Mouse (Mus musculus) intestine, embryonic 15.5 days (tissue): ENCODE data around the gene Pmpca. TPM values are rescaled to one million over a fixed set of nuclear protein-coding genes. Genes with fewer than 3 reads are reported as not detected.
"Not testable (repeated sequence)": the region's sequence is repeated elsewhere in the genome, so short reads cannot be mapped to it uniquely, and the experiment has no call there.

Experiments
- ATAC-seq: fragments of 200-750 bp; cut with Nextera tagmentation; 2 replicates; pipeline ENCODE4 v1.8.0; 2017; ENCODE audit warnings: moderate TSS enrichment, moderate library complexity
- H3K27ac ChIP-seq: fragments of 300-500 bp; sonication (generic); 2 replicates; pipeline ENCODE4 v1.5.1; 2015; ENCODE audit warnings: mild to moderate bottlenecking, inconsistent platforms
- H3K27me3 ChIP-seq: fragments of 300-500 bp; sonication (generic); replicated peaks from 2 replicates; pipeline ENCODE4 v1.6.1; 2015; ENCODE audit warnings: inconsistent platforms
- H3K36me3 ChIP-seq: fragments of 300-500 bp; sonication (generic); 2 replicates; pipeline ENCODE4 v1.6.1; 2015; ENCODE audit warnings: inconsistent platforms
- H3K4me1 ChIP-seq: fragments of 300-500 bp; sonication (generic); replicated peaks from 2 replicates; pipeline ENCODE4 v1.6.1; 2015; ENCODE audit warnings: inconsistent platforms
- H3K4me2 ChIP-seq: fragments of 300-500 bp; sonication (generic); replicated peaks from 2 replicates; pipeline ENCODE4 v1.6.1; 2015; ENCODE audit warnings: mild to moderate bottlenecking, inconsistent platforms
- H3K4me3 ChIP-seq: fragments of 300-500 bp; sonication (generic); replicated peaks from 2 replicates; pipeline ENCODE4 v1.5.1; 2015; ENCODE audit warnings: inconsistent platforms
- H3K9ac ChIP-seq: fragments of 300-500 bp; sonication (generic); 2 replicates; pipeline ENCODE4 v1.6.1; 2015; ENCODE audit warnings: inconsistent platforms
- H3K9me3 ChIP-seq: fragments of 300-500 bp; sonication (generic); 2 replicates; pipeline ENCODE4 v1.6.1; 2016; ENCODE audit warnings: inconsistent platforms
- WGBS: fragments of 180-500 bp; shearing (Covaris S2); methylation state at CpG from one replicate; pipeline ENCODE4 v1.1.7; 2015; 5-methylcytosine and 5-hydroxymethylcytosine counted together
- polyA plus RNA-seq: library from polyadenylated mRNA; unstranded; fragments of >200 nt; fragmentation: Nextera tagmentation; extraction: Ambion mirVana; gene quantifications from 2 replicates; pipeline ENCODE4 v1.2.1, GENCODE M21; 2015

The Pmpca gene
- polyA plus RNA-seq, 1 experiment from 2014 or later = 101 TPM

- Histone ChIP-seq H3K9ac (peak overlapping the region; percentile 88; the same call in 1 of the 2 replicates), H3K4me3 (peak overlapping the region; percentile 81), H3K36me3 (peaks cover 44% of the 10 kb centered on the region), H3K4me2 (peak overlapping the region; percentile 92)
- not testable (repeated sequence) for H3K27ac ChIP-seq, ATAC-seq, H3K9me3 ChIP-seq, H3K27me3 ChIP-seq, H3K4me1 ChIP-seq
- WGBS = 31% methylated on average over 6 of the region's 6 CpGs
Observed at GRCm38 (mm10) chr2:26380871-26381270, 8.3 kb upstream of the Pmpca start.

GRCm38 (mm10) chr2:26387713-26388112 lies 1.4 kb upstream of the Pmpca start:
- Histone ChIP-seq H3K4me1 (peaks cover 14% of the 10 kb centered on the region), H3K9me3 (no peaks in the 10 kb centered on the region), H3K27ac (no peak overlapping the region), H3K27me3 (no peaks in the 10 kb centered on the region), H3K9ac (peak overlapping the region; percentile 97; the same call in 1 of the 2 replicates), H3K4me2 (peak overlapping the region; percentile 95), H3K4me3 (no peak overlapping the region), H3K36me3 (peaks cover 64% of the 10 kb centered on the region)
- no peak for ATAC-seq
- 84% methylated on average over 3 of the region's 3 CpGs for WGBS

GRCm38 (mm10) chr2:26388682-26389153 lies 421 bp upstream of the Pmpca start:
- H3K27ac ChIP-seq = peak overlapping the region; percentile 81
- H3K9me3 ChIP-seq = no peaks in the 10 kb centered on the region
- H3K9ac ChIP-seq = peak overlapping the region; percentile 97
- H3K4me1 ChIP-seq = peaks cover 14% of the 10 kb centered on the region
- ATAC-seq = peak; percentile 75
- peak overlapping the region; percentile 95 for H3K4me2 ChIP-seq
- H3K4me3 ChIP-seq = peak overlapping the region; percentile 97
- H3K27me3 ChIP-seq = no peaks in the 10 kb centered on the region
- H3K36me3 ChIP-seq = peaks cover 66% of the 10 kb centered on the region
- WGBS = under 1% methylated on average over 45 of the region's 45 CpGs

GRCm38 (mm10) chr2:26390954-26391353 lies 1.8 kb downstream of the Pmpca start:
- H3K36me3 ChIP-seq = peaks cover 63% of the 10 kb centered on the region
- ATAC-seq = no peak
- H3K9ac ChIP-seq = no peak overlapping the region
- 77% methylated on average over 3 of the region's 3 CpGs for WGBS
- H3K4me2 ChIP-seq = no peak overlapping the region
- H3K27me3 ChIP-seq = no peaks in the 10 kb centered on the region
- peaks cover 14% of the 10 kb centered on the region for H3K4me1 ChIP-seq
- H3K9me3 ChIP-seq = no peaks in the 10 kb centered on the region
- no peak overlapping the region for H3K27ac ChIP-seq
- H3K4me3 ChIP-seq = no peak overlapping the region

- no peak overlapping the region for H3K27ac ChIP-seq
- H3K4me2 ChIP-seq = no peak overlapping the region
- 93% methylated on average over 6 of the region's 6 CpGs for WGBS
- H3K4me3 ChIP-seq = no peak overlapping the region
- no peaks in the 10 kb centered on the region for H3K27me3 ChIP-seq
- H3K9ac ChIP-seq = no peak overlapping the region
- ATAC-seq = no peak
- H3K36me3 ChIP-seq = peaks cover 64% of the 10 kb centered on the region
- no peaks in the 10 kb centered on the region for H3K9me3 ChIP-seq
- H3K4me1 ChIP-seq = peaks cover 14% of the 10 kb centered on the region
Observed at GRCm38 (mm10) chr2:26391617-26392016, 2.5 kb downstream of the Pmpca start.

GRCm38 (mm10) chr2:26398978-26399377 lies 9.8 kb downstream of the Pmpca start:
- Histone ChIP-seq H3K27ac (no peak overlapping the region), H3K4me3 (no peak overlapping the region), H3K36me3 (peaks cover 71% of the 10 kb centered on the region), H3K9me3 (no peaks in the 10 kb centered on the region), H3K27me3 (no peaks in the 10 kb centered on the region), H3K9ac (no peak overlapping the region), H3K4me1 (no peaks in the 10 kb centered on the region), H3K4me2 (no peak overlapping the region)
- no peak for ATAC-seq
- 89% methylated on average over 8 of the region's 8 CpGs for WGBS

- WGBS = 68% methylated on average over 5 of the region's 5 CpGs
- Histone ChIP-seq H3K27ac (no peak overlapping the region), H3K4me3 (no peak overlapping the region), H3K4me1 (no peaks in the 10 kb centered on the region), H3K36me3 (peaks cover 67% of the 10 kb centered on the region), H3K9ac (no peak overlapping the region), H3K9me3 (no peaks in the 10 kb centered on the region), H3K27me3 (no peaks in the 10 kb centered on the region), H3K4me2 (no peak overlapping the region)
- ATAC-seq = no peak
Observed at GRCm38 (mm10) chr2:26399647-26400046, 10.5 kb downstream of the Pmpca start.

GRCm38 (mm10) chr2:26400296-26400695 lies 11.2 kb downstream of the Pmpca start:
- Histone ChIP-seq H3K9ac (no peak overlapping the region), H3K27me3 (no peaks in the 10 kb centered on the region), H3K27ac (no peak overlapping the region), H3K4me3 (no peak overlapping the region), H3K4me1 (0 out of 2 replicates have a peak, but pooled peaks cover 4% of the 10 kb centered on the region), H3K4me2 (no peak overlapping the region), H3K36me3 (peaks cover 60% of the 10 kb centered on the region), H3K9me3 (no peaks in the 10 kb centered on the region)
- ATAC-seq = no peak
- 84% methylated on average over 5 of the region's 5 CpGs for WGBS

GRCm38 (mm10) chr2:26401023-26401422 lies 11.9 kb downstream of the Pmpca start:
- ATAC-seq = no peak
- Histone ChIP-seq H3K4me3 (no peak overlapping the region), H3K36me3 (peaks cover 53% of the 10 kb centered on the region), H3K9ac (no peak overlapping the region), H3K27me3 (no peaks in the 10 kb centered on the region), H3K9me3 (no peaks in the 10 kb centered on the region), H3K4me1 (peaks cover 11% of the 10 kb centered on the region; the same call in 1 of the 2 replicates), H3K4me2 (no peak overlapping the region), H3K27ac (no peak overlapping the region)
- WGBS = 91% methylated on average over 4 of the region's 4 CpGs

GRCm38 (mm10) chr2:26402265-26402664 lies 13.1 kb downstream of the Pmpca start:
- Histone ChIP-seq H3K4me3 (no peak overlapping the region), H3K4me2 (no peak overlapping the region), H3K36me3 (peaks cover 49% of the 10 kb centered on the region), H3K27ac (no peak overlapping the region), H3K9ac (no peak overlapping the region), H3K27me3 (no peaks in the 10 kb centered on the region), H3K9me3 (no peaks in the 10 kb centered on the region), H3K4me1 (peaks cover 23% of the 10 kb centered on the region)
- 78% methylated on average over 1 of the region's 1 CpGs for WGBS
- no peak for ATAC-seq

GRCm38 (mm10) chr2:26403306-26403705 lies 14.2 kb downstream of the Pmpca start:
- H3K27ac ChIP-seq = no peak overlapping the region
- no peak overlapping the region for H3K4me2 ChIP-seq
- no peaks in the 10 kb centered on the region for H3K27me3 ChIP-seq
- H3K36me3 ChIP-seq = peaks cover 41% of the 10 kb centered on the region
- no peak overlapping the region for H3K9ac ChIP-seq
- ATAC-seq = no peak
- peaks cover 34% of the 10 kb centered on the region for H3K4me1 ChIP-seq
- no peaks in the 10 kb centered on the region for H3K9me3 ChIP-seq
- no peak overlapping the region for H3K4me3 ChIP-seq
- WGBS = 76% methylated on average over 8 of the region's 8 CpGs

- Histone ChIP-seq H3K4me1 (peaks cover 36% of the 10 kb centered on the region), H3K27ac (peak within 1 kb of the TSS; percentile 67), H3K27me3 (no peaks in the 10 kb centered on the region), H3K36me3 (peaks cover 24% of the 10 kb centered on the region), H3K4me3 (peak within 1 kb of the TSS; percentile 94), H3K9me3 (no peaks in the 10 kb centered on the region), H3K9ac (peak within 1 kb of the TSS; percentile 96), H3K4me2 (peak within 1 kb of the TSS; percentile 92)
- peak; percentile 98 for ATAC-seq
- under 1% methylated on average over 56 of the region's 57 CpGs for WGBS
Observed at GRCm38 (mm10) chr2:26408515-26409356, 19.6 kb downstream of the Pmpca start, which contains the start of gene Inpp5e. Gene Inpp5e, minus strand, starts transcription at chr2:26409203.
